Mouse (Mus musculus): ENCODE data around the gene Sbno1. TPM values are rescaled to one million over a fixed set of nuclear protein-coding genes. Genes with fewer than 3 reads are reported as not detected.
A peak's percentile ranks its signal among the peaks of the same experiment; 100 is the strongest.

Gene Sbno1
- polyA plus RNA-seq, 1 experiment: 48.3 TPM

DNA sequence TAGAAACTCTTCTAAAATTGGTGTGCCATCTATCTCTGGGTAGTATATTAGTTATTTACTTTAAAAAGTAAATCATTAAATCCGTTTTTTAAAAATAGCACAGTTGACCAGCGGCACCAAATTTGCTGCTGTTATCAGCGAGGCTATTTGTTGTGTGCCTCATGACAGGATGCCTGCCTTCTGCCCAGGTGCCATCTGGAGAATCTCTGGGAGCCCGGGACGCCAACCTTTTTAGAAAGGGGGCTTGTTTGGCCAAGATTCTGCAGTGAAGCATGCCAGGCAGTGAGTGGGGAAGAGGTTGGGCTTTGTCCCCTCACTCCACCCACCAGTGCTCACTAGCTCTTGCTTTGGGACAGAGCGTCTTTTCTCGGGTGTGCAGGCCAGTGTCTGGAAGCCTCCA is 24.2 kb upstream of the Sbno1 start:
- H3K4me1 ChIP-seq (ENCODE audit: control insufficient read depth, insufficient read depth, low read length): peaks cover 50% of the 10 kb centered on the region
- H3K27ac ChIP-seq (ENCODE audit: insufficient read depth, low read length): peak overlapping the region; percentile 43; the same call in 1 of the 2 replicates
- WGBS: 24% methylated on average over 7 of the region's 7 CpGs
- no peak for TF ChIP-seq POLR2A (IDR thresholded peaks at IDR 0.05; ENCODE audit: borderline replicate concordance, insufficient read depth, low read length)
- no peak for TF ChIP-seq CTCF (IDR thresholded peaks at IDR 0.05; ENCODE audit: borderline replicate concordance, insufficient read depth, low read depth, low read length)
- no peak overlapping the region for H3K4me3 ChIP-seq (replicated peaks; ENCODE audit: insufficient read depth, low read depth, low read length)
- H3K27me3 ChIP-seq (ENCODE audit: control insufficient read depth, insufficient read depth, low read length): no peaks in the 10 kb centered on the region
- DNase-seq: peak; percentile 38 to 41

- Histone ChIP-seq H3K27ac (ENCODE audit: insufficient read depth, low read length) (peak overlapping the region; percentile 25; the same call in 1 of the 2 replicates), H3K4me3 (replicated peaks; ENCODE audit: insufficient read depth, low read depth, low read length) (no peak overlapping the region), H3K4me1 (ENCODE audit: control insufficient read depth, insufficient read depth, low read length) (peaks cover 45% of the 10 kb centered on the region), H3K27me3 (ENCODE audit: control insufficient read depth, insufficient read depth, low read length) (no peaks in the 10 kb centered on the region)
- 44% methylated on average over 6 of the region's 6 CpGs for WGBS
- DNase-seq: no peak
- TF ChIP-seq CTCF (IDR thresholded peaks at IDR 0.05; ENCODE audit: borderline replicate concordance, insufficient read depth, low read depth, low read length) (no peak), POLR2A (IDR thresholded peaks at IDR 0.05; ENCODE audit: borderline replicate concordance, insufficient read depth, low read length) (no peak)
Observed at GRCm38 (mm10) chr5:124449494-124449893, 23.7 kb upstream of the Sbno1 start.

- no peaks in the 10 kb centered on the region for H3K27me3 ChIP-seq (ENCODE audit: control insufficient read depth, insufficient read depth, low read length)
- 0 out of 2 replicates have a peak overlapping the region, but pooled peaks have one; percentile 28 for H3K27ac ChIP-seq (ENCODE audit: insufficient read depth, low read length)
- TF ChIP-seq CTCF (IDR thresholded peaks at IDR 0.05; ENCODE audit: borderline replicate concordance, insufficient read depth, low read depth, low read length) (no peak), POLR2A (IDR thresholded peaks at IDR 0.05; ENCODE audit: borderline replicate concordance, insufficient read depth, low read length) (no peak)
- peak overlapping the region; percentile 73 for H3K4me3 ChIP-seq (replicated peaks; ENCODE audit: insufficient read depth, low read depth, low read length)
- H3K4me1 ChIP-seq (ENCODE audit: control insufficient read depth, insufficient read depth, low read length): peaks cover 25% of the 10 kb centered on the region
- peak; percentile 51 to 54 for DNase-seq
- 3% methylated on average over 15 of the region's 15 CpGs for WGBS
Observed at GRCm38 (mm10) chr5:124446301-124446881, 20.6 kb upstream of the Sbno1 start.

DNA sequence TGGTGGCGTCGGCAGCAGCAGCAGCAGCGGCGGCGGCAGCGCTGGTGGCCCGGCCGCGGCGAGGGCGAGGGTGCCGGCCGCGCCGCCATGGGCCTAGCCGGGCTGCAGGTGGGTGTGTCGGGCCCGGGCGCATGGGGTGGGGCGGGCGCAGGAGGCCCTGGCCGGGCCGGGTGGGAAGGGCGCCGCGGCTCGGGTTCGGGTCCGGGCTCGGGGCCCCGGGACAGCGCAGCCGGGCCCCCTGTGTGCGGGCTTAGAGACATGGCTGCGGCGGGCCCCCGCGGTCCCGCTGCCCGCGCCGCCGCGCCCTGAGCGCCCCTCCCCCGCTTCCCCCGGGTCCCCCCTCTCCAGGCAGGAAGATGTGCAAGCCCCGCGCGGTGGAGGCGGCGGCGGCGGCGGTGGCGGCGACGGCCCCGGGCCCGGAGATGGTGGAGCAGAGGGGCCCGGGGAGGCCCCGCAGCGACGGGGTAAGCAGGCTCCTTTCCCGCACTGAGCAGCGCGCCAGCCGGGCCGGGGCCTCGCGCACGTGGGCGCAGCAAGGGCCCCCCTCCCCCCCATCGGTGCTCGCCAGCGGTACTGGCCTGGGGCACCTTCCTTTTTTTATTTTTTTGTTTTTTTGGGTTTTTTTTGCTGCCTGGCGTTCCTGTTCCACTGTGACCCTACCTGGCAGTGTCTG is 20.0 kb upstream of the Sbno1 start:
- DNase-seq: peak; percentile 48 to 63
- Histone ChIP-seq H3K27ac (ENCODE audit: insufficient read depth, low read length) (0 out of 2 replicates have a peak overlapping the region, but pooled peaks have one; percentile 28), H3K4me1 (ENCODE audit: control insufficient read depth, insufficient read depth, low read length) (peaks cover 25% of the 10 kb centered on the region), H3K4me3 (replicated peaks; ENCODE audit: insufficient read depth, low read depth, low read length) (peak overlapping the region; percentile 73), H3K27me3 (ENCODE audit: control insufficient read depth, insufficient read depth, low read length) (no peaks in the 10 kb centered on the region)
- 3% methylated on average over 66 of the region's 77 CpGs for WGBS
- TF ChIP-seq POLR2A (IDR thresholded peaks at IDR 0.05; ENCODE audit: borderline replicate concordance, insufficient read depth, low read length) (no peak), CTCF (IDR thresholded peaks at IDR 0.05; ENCODE audit: borderline replicate concordance, insufficient read depth, low read depth, low read length) (no peak)

GRCm38 (mm10) chr5:124444661-124445561 is 19.1 kb upstream of the Sbno1 start:
- 9% methylated on average over 61 of the region's 66 CpGs for whole genome bisulfite sequencing
- peak; percentile 85 for TF ChIP-seq POLR2A (IDR thresholded peaks at IDR 0.05; ENCODE audit: borderline replicate concordance, insufficient read depth, low read length)
- TF ChIP-seq CTCF (IDR thresholded peaks at IDR 0.05; ENCODE audit: borderline replicate concordance, insufficient read depth, low read depth, low read length): no peak
- Histone ChIP-seq H3K27me3 (ENCODE audit: control insufficient read depth, insufficient read depth, low read length) (no peaks in the 10 kb centered on the region), H3K4me3 (replicated peaks; ENCODE audit: insufficient read depth, low read depth, low read length) (peak overlapping the region; percentile 75), H3K4me1 (ENCODE audit: control insufficient read depth, insufficient read depth, low read length) (peaks cover 18% of the 10 kb centered on the region), H3K27ac (ENCODE audit: insufficient read depth, low read length) (peak overlapping the region; percentile 66; the same call in 1 of the 2 replicates)
- peak; percentile 78 to 84 for DNase-seq

- Histone ChIP-seq H3K27ac (ENCODE audit: insufficient read depth, low read length) (no peak overlapping the region), H3K4me1 (ENCODE audit: control insufficient read depth, insufficient read depth, low read length) (peaks cover 12% of the 10 kb centered on the region), H3K4me3 (replicated peaks; ENCODE audit: insufficient read depth, low read depth, low read length) (no peak overlapping the region), H3K27me3 (ENCODE audit: control insufficient read depth, insufficient read depth, low read length) (no peaks in the 10 kb centered on the region)
- 71% methylated on average over 3 of the region's 3 CpGs for WGBS
- TF ChIP-seq POLR2A (IDR thresholded peaks at IDR 0.05; ENCODE audit: borderline replicate concordance, insufficient read depth, low read length) (no peak), CTCF (IDR thresholded peaks at IDR 0.05; ENCODE audit: borderline replicate concordance, insufficient read depth, low read depth, low read length) (no peak)
- no peak for DNase-seq
Observed at GRCm38 (mm10) chr5:124444208-124444607, 18.4 kb upstream of the Sbno1 start.

GRCm38 (mm10) chr5:124442628-124443027 is 16.8 kb upstream of the Sbno1 start:
- TF ChIP-seq CTCF (IDR thresholded peaks at IDR 0.05; ENCODE audit: borderline replicate concordance, insufficient read depth, low read depth, low read length): no peak
- TF ChIP-seq POLR2A (IDR thresholded peaks at IDR 0.05; ENCODE audit: borderline replicate concordance, insufficient read depth, low read length): no peak
- 84% methylated on average over 2 of the region's 2 CpGs for WGBS
- no peaks in the 10 kb centered on the region for H3K27me3 ChIP-seq (ENCODE audit: control insufficient read depth, insufficient read depth, low read length)
- no peak overlapping the region for H3K27ac ChIP-seq (ENCODE audit: insufficient read depth, low read length)
- no peak for DNase-seq
- peaks cover 7% of the 10 kb centered on the region for H3K4me1 ChIP-seq (ENCODE audit: control insufficient read depth, insufficient read depth, low read length)
- H3K4me3 ChIP-seq (replicated peaks; ENCODE audit: insufficient read depth, low read depth, low read length): no peak overlapping the region

All from cerebellum, adult 2 months (tissue).